Mouse (Mus musculus) retina, adult 2 months (tissue): ENCODE results near the gene Esr1.
"Not testable (repeated sequence)": the region's sequence is repeated elsewhere in the genome, so short reads cannot be mapped to it uniquely, and the experiment has no call there.

Experiments used
- DNase-seq: peaks from one replicate; pipeline ENCODE4 v3.0.0-alpha.2; 2012; ENCODE audit warnings: low read depth, low spot score

The Esr1 gene

DNA sequence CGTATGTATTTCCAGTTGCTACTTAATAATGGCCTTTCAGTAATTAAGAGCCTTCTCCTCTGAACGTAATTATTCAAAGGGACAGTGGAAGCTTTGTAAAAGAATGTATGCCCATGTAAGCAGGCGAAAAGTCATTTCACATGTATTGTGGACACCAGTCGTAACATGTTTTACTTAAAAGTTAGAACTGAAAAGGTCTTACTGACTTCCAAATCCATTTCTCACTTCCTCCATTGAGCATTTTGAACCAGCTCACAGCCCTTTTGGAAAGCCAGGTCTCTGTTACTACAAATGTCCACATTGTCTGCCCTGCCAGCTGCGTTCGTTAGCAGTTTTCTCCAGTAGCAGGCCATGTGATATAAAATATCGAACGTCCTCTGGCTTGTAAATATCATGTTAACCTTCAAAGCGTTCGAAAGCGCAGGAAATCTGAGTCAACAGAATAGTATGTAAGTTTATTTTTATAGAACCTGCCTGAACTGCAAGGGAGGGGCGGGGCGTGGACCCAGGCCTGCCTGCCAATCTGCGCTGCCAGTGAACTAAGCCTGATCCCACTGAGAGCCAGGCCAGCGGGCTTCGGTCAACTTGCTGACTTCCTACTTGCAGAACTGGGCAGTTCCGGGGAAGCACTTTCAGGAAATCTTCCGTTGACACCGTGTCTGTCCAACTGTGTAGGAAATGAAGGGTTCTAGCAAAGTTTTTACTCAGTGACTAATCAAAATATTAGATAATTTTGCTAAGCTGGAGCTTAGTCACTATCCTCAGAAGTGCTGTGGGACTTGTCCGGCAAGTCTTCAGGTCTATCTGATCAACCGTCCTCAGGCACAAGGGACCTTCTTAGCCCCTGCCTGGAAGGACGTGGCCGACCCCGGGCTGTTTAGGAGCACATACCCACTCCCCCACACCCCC lies 9.5 kb downstream of the Esr1 start:
- no peak for DNase-seq

DNA sequence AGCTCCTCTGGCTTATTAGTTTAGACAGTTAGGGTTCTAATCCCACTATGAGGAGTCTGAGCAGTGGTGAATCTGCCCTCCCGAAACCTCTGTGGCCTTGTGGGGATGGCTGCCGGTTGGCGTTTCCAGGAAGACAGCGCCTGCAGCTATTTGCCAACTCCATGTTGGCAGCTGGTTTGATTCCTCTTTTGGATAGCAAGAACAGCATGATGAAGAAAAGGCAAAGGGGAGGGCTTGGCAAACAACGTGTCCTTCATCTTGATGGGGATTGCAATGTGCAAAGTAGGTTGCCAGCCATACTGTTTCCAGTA lies 10.1 kb downstream of the Esr1 start:
- DNase-seq: no peak

DNA sequence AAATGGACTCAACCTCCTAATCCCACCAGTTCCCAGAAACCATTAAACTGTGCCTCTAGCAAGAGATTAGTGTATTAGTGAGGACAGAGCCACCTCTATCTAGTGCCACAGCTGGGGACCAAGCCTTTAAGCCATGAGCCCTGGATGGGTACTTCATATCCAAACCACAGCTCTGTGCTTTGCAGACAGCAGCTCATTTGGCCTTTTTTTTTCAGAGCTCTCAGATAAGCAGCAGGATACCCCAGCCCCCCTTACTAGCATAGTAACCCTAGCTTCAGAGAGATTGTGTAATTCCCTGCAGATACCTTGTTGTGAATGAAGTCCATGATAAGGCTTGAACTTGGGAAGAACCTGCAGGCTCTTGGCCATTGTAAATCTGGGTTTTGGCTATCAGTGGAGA lies 11.9 kb downstream of the Esr1 start:
- DNase-seq: no peak

DNA sequence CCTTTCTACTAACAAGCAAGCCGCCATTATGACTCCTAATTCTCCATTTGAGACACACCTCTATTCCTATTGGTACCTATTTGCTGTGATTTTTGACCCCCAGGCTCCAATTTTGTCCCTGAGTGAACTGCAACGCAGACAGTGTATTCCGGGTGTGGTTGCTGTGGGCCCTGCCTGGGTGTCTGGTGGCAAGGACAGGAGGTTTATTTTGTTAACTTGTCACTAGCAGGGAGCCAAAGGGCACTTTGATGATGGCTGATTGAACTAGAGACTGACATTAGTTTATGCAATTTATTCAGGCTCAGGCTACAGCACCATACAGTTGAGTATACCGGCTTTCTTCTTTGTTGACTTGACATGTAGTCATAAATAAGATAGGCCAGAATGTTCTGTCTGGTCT lies 13.2 kb downstream of the Esr1 start:
- DNase-seq: no peak

DNA sequence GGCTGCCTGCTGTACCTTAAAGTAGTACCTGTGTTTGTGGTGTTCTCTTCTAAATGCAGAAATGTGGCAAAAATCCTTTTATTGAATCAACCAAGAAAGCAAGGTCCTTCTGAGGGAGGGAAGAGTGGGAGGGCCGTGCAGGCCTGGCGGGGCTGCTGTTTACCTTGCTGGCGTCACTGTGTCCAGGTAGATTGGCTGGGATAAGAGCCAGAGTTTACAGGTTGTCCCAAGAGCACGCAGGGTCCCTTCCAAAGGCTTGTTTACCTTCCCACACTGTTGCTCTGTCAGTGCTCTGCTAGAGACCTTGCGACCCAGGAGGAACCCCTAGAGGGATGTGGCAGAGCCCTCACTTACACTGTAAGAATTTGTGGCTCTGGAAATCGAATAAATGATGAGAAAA lies 13.9 kb downstream of the Esr1 start:
- DNase-seq: no peak

DNA sequence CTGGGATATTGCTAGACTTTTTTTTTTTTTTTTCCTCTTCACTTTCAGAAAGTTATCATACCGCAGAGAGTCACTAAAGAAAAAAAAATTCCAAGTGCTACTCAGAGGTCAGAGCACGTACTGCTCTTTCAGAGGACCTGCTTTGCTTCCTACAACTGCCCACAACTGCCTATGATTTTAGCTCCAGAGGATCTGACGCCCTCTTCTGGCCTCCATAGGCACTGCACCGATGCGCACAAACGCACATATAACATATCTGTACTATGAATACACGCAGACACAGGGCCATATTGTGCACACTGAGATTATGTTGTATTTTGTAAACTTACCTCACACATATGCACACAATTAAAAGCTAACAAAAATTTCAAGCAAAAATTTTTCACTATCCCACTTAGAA lies 15.0 kb downstream of the Esr1 start:
- no peak for DNase-seq

DNA sequence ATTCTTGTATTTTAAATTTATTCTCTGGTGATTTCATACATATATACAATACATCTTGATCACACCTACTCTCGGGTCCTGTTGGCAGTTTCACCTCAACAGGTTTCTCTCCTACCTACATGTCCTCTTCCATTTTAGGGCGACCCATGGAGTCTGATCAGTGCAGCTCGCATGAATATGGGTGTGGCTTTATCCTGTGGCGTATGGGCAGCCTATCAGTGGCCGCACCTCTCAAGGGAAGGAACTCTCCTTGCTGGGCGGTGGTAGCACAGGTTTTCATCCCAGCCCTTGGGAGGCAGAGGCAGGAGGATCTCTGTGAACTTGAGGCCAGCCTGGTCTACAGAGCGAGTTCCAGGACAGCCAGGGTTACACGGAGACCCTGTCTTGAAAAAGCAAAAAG lies 15.6 kb downstream of the Esr1 start:
- no peak for DNase-seq

DNA sequence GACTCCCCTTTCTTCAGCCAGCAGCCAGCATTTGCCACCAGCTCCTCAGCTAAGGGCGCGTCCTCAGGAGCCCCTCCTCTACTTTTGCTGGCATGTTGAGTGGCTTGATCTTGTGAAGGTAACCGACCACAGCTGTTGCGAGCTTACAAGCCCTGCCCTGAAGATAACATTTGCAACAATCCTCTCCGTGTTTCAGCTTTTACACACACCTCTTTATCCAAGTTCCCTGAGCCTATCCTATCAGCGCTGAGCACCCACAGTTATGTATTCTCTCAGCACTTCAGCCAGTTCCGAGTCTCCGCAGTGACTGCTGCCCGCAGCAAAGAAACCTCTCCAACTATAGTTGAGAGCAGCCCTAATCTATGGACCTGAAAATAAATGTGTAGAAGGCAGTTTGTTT lies 16.0 kb downstream of the Esr1 start:
- DNase-seq: no peak

DNA sequence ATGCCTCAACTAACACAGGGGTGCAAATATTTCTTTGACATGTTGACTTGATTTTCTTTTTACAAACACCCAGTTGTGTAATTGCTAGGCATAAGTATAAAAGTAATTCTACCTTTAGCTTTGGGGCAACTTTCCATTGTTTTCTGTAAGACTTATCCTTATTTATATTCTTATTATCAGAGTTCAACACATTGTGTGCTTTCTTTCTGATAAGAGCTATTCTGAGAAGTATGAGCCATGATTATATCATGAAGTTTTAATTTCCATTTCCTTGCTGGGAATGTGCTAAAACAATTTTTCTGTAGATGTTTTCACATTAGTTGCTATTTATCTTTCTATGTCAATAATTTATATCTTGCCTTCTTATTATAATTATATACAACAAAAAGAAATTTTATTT lies 17.9 kb downstream of the Esr1 start:
- no peak for DNase-seq

DNA sequence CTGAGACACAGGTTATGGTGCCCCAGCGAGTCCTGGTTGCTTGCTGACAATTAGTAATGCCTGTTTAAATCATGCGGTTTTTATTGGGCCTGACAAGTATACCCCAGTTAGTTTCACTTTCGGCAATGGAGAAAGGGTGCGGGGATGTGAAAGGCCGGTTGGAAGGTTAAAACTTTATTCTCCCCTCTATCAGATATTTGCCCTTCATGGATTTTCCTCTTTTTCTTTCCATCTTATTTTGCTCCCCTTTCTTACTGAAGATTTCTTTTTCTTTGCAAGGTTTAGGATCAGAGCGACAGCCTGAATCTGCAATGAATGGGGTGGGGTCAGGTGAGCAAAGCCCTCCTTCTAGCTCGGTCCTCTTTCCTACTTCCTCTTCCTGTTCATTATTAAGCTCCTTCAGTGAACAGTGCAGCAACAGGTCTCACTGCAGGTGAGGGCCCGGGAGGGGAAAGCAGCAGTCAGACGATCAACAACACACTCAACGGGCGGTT lies 20.9 kb downstream of the Esr1 start:
- no peak for DNase-seq

DNA sequence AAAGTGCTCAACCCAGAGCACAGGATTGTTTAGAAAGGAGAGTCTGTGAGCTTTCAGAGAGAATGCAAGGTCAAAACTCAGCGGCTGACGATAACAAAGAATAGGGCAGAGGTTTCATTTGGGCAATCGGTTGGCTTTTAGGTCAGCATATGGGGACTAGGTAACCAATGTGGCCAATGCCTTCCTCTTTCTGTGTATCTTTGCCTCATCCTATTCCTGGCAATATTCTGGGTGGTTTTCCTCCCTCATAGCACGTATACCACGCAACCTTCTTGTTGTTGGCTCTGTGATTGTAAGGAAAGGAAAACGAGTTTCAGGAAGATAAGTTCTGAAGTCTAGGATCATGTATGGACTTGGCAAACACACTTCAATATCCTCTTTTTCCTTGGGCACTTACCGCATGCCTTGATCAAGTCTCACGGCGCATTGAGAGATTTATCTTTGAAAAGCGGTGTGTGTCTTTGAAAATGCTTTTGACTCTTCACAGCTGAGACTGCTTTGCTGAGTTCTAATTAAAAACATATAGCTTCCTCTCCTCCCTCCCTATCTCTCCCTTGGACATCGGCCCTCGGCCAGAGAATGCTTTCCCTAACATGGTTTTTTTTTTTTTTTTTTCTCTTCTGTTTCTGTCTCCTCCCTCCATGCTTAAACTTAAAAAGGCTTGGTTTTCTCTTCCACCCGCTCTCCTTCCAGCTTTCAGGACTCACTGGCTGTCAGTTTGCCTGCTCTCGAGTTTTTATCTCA lies 22.1 kb downstream of the Esr1 start:
- DNase-seq: no peak

DNA sequence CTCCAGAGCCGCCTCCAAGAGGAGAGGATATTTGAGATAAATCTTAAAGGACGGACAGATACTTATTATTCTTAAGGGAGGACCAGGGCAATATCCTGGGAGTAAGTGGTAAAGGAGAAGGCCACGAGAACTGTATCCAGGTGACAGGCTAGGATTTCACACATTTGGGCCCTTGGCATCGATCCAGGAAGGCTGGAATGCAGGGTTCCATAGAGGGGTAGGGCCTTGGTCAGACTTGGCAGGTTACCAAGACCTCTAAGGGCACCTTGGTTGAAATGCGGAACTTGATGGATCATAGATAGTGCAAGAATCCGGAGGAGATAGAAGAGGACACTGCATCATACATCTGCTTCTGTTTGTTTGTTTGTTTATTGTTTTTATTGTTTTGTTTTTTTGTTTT lies 24.3 kb downstream of the Esr1 start:
- DNase-seq: no peak

DNA sequence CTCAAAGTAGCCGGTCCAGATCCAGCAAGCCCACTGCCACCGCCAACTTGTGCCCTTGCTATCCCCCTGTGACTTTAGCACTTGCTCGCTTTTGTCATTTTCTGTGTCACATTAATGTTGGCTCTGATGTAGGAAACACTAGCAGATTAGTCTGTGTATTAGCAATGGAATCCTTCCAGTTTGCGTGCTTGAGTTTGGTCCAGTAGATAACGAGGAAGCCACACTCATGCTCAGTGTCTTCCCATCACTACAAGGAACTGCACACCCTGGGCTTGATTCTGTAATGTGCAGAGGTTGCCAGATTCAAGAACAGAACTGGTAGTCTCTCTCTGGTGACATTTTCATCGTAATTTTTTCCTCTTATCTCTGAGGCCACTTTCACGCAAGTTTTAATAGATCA lies 34.7 kb downstream of the Esr1 start:
- DNase-seq: no peak

DNA sequence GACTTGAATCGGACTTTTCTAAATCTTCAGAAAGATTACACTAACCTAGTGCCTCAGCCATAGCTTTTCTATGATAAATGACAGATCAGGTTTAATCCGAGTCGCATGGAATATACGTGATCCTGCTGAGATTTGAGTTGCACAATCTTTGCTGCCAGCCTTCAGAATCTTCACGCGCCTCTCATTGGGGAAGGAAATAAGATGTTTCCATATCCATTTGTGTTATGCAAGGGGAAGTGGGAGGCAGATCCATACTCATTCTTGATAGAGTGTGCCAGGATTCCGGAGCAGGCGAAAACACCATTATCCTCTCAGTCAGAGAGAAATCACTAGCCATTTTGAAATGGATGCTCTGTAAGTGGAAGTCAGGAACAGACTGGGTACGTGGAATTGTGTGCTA lies 35.5 kb downstream of the Esr1 start:
- no peak for DNase-seq

DNA sequence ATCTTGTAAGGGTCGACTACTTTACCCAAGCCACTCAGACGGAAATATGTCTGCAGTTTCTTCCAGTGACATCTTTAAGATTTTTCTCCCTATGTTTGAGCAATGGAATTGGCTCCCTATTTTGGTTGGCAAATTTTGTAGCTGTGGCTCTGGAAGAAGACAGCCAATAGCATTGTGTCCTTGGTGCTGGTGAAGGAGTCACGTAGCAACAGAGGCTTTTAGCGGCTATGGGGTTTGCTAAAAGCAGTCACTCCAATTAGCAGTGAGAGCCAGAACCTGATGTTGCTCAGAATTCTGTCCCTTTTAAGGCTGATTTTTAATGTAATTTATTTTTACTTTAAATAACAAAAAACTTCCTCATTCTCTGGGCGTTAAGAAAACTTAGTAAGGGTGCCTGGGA lies 54.0 kb downstream of the Esr1 start:
- no peak for DNase-seq

DNA sequence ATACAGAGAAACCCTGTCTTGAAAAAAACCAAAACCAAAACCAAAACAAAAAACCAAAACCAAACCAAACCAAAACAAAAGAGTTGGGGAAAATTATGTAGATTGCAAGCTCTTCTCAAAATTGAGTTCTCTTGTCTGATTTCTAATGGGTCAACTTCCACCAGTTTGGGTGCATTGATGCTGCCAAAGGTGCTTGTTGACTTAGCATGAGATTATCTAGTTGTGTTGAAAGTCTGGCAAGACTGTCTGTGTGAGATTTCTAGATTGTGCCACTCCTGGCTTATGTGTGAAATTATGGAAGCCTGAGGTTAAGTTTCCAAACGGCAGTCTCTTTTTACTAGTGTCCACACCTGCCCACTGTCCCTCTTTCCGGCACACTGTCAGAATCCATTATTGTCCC lies 55.6 kb downstream of the Esr1 start:
- no peak for DNase-seq

DNA sequence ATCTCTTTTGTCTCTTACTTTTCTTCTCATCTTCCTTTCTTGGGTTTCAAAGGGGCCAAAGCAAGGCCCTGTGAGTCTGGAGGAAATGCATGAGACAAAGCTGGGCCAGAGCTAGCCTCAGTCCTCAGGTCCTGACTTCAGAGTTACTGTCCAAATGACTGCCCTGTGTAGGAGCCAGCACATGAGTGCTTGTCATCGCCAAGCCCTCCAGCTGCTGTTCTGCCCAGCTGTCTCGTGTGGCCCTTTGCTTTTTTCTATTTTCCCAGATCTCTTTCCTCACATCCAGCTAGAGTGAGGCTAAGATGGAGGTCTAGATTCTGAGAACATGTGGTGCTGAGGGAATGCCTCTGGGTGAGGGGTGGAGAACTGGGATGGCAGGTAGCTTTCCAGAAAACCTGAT lies 58.7 kb downstream of the Esr1 start:
- DNase-seq: no peak

DNA sequence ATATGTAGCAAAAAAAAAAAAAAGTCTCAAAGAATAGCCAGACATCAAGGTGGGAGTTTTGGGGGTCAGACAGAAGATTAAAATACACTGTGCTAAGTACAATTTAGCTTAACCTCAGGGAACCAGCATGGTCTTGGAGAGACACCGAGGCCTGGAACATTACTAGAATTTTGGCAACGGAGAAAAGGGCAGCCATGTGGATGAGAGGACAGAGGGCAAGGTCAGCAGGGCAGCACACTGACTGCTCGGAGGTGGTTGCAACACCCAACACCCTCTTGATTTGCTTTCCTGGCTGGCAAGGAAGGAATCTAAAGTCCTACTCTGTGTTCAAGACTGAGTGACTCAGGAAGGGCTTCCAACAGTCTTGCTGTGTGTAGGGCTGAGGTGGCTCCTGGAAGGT lies 60.5 kb downstream of the Esr1 start:
- no peak for DNase-seq

DNA sequence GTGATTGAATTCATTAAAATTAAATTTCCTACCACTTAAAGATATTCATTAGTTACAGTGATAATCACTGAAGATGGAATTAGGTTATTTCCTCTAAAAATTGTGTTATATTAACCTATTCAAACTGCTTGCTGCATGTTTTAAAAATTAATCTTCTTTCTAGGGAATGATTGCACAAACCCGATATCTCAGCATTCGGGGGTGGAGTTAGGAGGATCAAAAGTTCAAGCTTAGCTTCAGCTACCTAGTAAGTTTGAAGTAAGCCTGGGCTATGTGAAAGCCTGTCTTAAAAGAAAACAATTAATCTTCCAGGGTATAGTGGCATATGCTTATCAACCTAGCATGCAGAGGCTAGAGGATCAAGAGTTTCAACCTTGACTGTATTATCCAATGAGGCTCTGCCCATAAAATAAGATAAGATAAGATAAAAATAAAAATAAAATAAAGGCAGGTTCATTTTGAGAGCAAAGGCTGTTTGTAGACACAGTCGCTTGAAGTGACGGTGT lies 62.0 kb downstream of the Esr1 start:
- DNase-seq: no peak

DNA sequence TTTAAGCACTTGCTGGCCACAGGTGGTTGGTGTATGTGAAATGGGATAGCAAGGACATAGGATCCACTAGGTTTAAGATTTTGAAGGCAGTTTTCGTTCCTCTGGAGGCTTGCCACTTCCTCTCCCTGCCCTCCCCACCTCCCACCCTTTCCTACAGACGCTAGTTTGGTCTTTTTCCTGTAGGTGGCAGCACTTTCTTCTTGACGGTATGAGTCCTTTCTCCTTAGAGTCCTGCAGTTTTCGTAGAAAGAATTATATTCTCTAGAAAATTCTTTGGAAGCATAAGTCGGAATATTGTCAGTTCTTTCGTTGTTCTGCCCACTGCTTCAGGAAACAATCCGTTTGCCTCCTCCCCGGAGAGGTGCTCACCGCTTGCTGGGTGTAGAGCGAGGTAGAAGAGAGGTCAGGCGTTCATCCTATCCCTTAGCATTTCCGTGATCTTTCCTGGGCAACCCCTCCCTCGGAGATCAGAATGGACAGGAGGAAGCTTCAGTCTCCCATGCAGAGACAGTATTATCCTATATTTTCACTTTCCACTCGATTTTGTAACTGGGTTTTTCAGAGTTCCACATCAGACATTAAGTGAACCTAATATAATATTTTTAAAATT lies 63.7 kb downstream of the Esr1 start:
- DNase-seq: not testable (repeated sequence)

DNA sequence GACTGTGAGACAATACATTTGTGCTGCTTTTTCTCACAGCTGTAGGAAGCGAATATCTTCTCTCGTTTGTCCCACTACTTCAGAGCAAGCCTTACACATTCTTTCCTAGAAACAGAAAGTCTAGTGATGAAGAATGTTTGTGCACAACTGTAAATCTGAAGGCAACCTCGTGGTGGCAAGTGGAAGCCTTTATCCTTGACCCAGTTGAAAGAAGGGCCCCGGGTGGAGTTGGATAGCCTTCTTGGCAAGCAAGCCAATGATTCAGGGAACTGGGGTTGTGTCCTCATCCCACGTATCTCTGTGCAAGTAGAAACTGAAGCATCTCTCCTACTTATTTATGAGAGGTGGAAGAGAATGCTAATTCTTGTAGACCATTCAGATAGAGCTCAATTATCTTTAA lies 71.7 kb downstream of the Esr1 start:
- no peak for DNase-seq

DNA sequence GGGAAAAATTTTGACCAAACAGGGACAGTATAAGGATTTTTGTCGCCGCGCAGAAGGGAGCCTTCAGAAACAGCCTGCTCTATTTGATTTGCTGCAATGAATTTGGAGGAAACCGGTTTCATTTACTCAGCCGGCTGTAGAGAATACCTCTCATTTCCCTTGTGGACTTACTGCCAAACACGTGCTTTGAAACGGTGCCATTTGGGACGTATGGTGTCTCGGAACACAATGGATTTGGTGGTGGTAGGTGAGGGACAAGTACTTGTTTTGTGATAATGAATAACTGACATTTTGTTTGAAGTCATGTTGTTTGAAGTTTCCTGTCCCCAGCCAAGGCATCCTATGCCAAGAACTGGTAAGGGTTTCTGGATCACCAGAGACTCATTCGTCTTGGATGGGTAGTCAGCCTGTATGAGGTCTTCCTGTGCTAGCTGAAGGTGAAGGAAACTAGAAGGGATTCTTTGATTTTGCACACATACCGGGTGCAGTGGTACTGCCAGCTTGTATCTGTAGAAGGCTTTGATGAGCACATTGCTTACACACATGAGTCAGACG lies 72.4 kb downstream of the Esr1 start:
- no peak for DNase-seq
